Mouse (Mus musculus): ENCODE measurements at regions not wholly inside any gene's neighbourhood (a gene's known extent, or its start where the extent isn't known, plus 50 kb on each side); places are given as distances from the start of the nearest gene placed in this dataset.

- H3K27ac ChIP-seq (ENCODE audit: control insufficient read depth, insufficient read depth, low read depth, low read length): no peak overlapping the region
- no peak overlapping the region for H3K4me3 ChIP-seq (ENCODE audit: control insufficient read depth, low read depth, low read length)
- TF ChIP-seq CTCF (IDR thresholded peaks at IDR 0.05; ENCODE audit: control insufficient read depth, insufficient read depth, insufficient replicate concordance, low read depth, low read length) (no peak), POLR2A (IDR thresholded peaks at IDR 0.05; ENCODE audit: control insufficient read depth, low read depth, low read length) (no peak)
- no peaks in the 10 kb centered on the region for H3K4me1 ChIP-seq (ENCODE audit: control insufficient read depth, insufficient read depth, low read length)
- no peaks in the 10 kb centered on the region for H3K36me3 ChIP-seq (ENCODE audit: control insufficient read depth, insufficient read depth, low read length)
- H3K27me3 ChIP-seq (ENCODE audit: control insufficient read depth, insufficient read depth, low read length): no peaks in the 10 kb centered on the region
These were observed 421.4 kb upstream of the Fam19a5 start for GRCm38 (mm10) chr15:87122656-87123055.

GRCm38 (mm10) chr15:87125427-87126148 is 418.5 kb upstream of the Fam19a5 start:
- no peak overlapping the region for H3K4me3 ChIP-seq (ENCODE audit: control insufficient read depth, low read depth, low read length)
- no peaks in the 10 kb centered on the region for H3K36me3 ChIP-seq (ENCODE audit: control insufficient read depth, insufficient read depth, low read length)
- TF ChIP-seq CTCF (IDR thresholded peaks at IDR 0.05; ENCODE audit: control insufficient read depth, insufficient read depth, insufficient replicate concordance, low read depth, low read length) (no peak), POLR2A (IDR thresholded peaks at IDR 0.05; ENCODE audit: control insufficient read depth, low read depth, low read length) (no peak)
- H3K27ac ChIP-seq (ENCODE audit: control insufficient read depth, insufficient read depth, low read depth, low read length): no peak overlapping the region
- H3K27me3 ChIP-seq (ENCODE audit: control insufficient read depth, insufficient read depth, low read length): no peaks in the 10 kb centered on the region
- no peaks in the 10 kb centered on the region for H3K4me1 ChIP-seq (ENCODE audit: control insufficient read depth, insufficient read depth, low read length)

DNA sequence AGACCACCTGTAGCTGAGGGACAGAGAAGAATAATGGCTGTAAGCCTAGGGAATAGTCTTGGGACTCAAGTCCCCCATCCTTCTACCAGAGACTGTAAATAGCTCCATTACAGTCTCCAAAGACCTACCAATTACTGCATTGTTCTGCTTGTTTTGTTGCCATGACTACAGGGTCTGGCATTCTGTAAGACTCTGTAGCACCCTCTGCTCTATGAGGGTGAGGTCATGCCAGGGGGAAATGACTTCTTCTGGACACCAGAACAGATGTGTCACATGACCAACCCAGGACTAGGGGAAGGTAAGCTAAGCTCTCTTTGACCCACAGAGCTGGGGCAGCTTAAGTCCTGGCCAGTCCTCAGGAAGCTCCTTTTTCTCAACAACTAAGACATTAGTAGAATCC is 405.2 kb upstream of the Fam19a5 start:
- Histone ChIP-seq H3K27me3 (ENCODE audit: control insufficient read depth, insufficient read depth, low read length) (no peaks in the 10 kb centered on the region), H3K4me3 (ENCODE audit: control insufficient read depth, low read depth, low read length) (no peak overlapping the region), H3K27ac (ENCODE audit: control insufficient read depth, insufficient read depth, low read depth, low read length) (no peak overlapping the region), H3K36me3 (ENCODE audit: control insufficient read depth, insufficient read depth, low read length) (no peaks in the 10 kb centered on the region), H3K4me1 (ENCODE audit: control insufficient read depth, insufficient read depth, low read length) (no peaks in the 10 kb centered on the region)
- TF ChIP-seq CTCF (IDR thresholded peaks at IDR 0.05; ENCODE audit: control insufficient read depth, insufficient read depth, insufficient replicate concordance, low read depth, low read length) (no peak), POLR2A (IDR thresholded peaks at IDR 0.05; ENCODE audit: control insufficient read depth, low read depth, low read length) (no peak)

- Histone ChIP-seq H3K36me3 (ENCODE audit: control insufficient read depth, insufficient read depth, low read length) (no peaks in the 10 kb centered on the region), H3K4me1 (ENCODE audit: control insufficient read depth, insufficient read depth, low read length) (no peaks in the 10 kb centered on the region), H3K4me3 (ENCODE audit: control insufficient read depth, low read depth, low read length) (no peak overlapping the region), H3K27ac (ENCODE audit: control insufficient read depth, insufficient read depth, low read depth, low read length) (no peak overlapping the region), H3K27me3 (ENCODE audit: control insufficient read depth, insufficient read depth, low read length) (no peaks in the 10 kb centered on the region)
- no peak for TF ChIP-seq CTCF (IDR thresholded peaks at IDR 0.05; ENCODE audit: control insufficient read depth, insufficient read depth, insufficient replicate concordance, low read depth, low read length)
- no peak for TF ChIP-seq POLR2A (IDR thresholded peaks at IDR 0.05; ENCODE audit: control insufficient read depth, low read depth, low read length)
These were observed 375.0 kb upstream of the Fam19a5 start for GRCm38 (mm10) chr15:87169136-87169535.

DNA sequence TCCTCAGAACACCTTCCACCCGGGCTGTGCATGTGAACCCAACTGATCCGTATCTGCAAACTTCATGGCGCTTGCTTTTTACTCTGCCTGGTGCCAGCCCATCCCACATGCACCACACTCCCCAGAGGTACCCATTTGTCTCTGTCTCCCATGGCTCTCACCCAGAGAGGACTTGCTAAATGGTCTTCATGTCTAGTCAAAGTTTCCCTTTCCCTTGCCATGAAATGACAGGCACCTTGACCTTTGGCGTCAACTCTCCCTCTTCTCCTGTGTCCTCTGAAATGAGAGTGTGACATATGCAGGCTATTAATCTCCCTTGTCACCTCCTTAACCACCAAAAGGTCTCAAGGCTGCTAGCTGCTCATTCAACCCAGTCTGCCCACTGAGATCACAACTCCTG is 373.2 kb upstream of the Fam19a5 start:
- H3K27ac ChIP-seq (ENCODE audit: control insufficient read depth, insufficient read depth, low read depth, low read length): no peak overlapping the region
- H3K36me3 ChIP-seq (ENCODE audit: control insufficient read depth, insufficient read depth, low read length): no peaks in the 10 kb centered on the region
- TF ChIP-seq CTCF (IDR thresholded peaks at IDR 0.05; ENCODE audit: control insufficient read depth, insufficient read depth, insufficient replicate concordance, low read depth, low read length): no peak
- TF ChIP-seq POLR2A (IDR thresholded peaks at IDR 0.05; ENCODE audit: control insufficient read depth, low read depth, low read length): no peak
- no peak overlapping the region for H3K4me3 ChIP-seq (ENCODE audit: control insufficient read depth, low read depth, low read length)
- H3K27me3 ChIP-seq (ENCODE audit: control insufficient read depth, insufficient read depth, low read length): no peaks in the 10 kb centered on the region
- H3K4me1 ChIP-seq (ENCODE audit: control insufficient read depth, insufficient read depth, low read length): no peaks in the 10 kb centered on the region

- Histone ChIP-seq H3K36me3 (ENCODE audit: control insufficient read depth, insufficient read depth, low read length) (no peaks in the 10 kb centered on the region), H3K27ac (ENCODE audit: control insufficient read depth, insufficient read depth, low read depth, low read length) (no peak overlapping the region), H3K4me1 (ENCODE audit: control insufficient read depth, insufficient read depth, low read length) (no peaks in the 10 kb centered on the region), H3K4me3 (ENCODE audit: control insufficient read depth, low read depth, low read length) (no peak overlapping the region), H3K27me3 (ENCODE audit: control insufficient read depth, insufficient read depth, low read length) (no peaks in the 10 kb centered on the region)
- TF ChIP-seq CTCF (IDR thresholded peaks at IDR 0.05; ENCODE audit: control insufficient read depth, insufficient read depth, insufficient replicate concordance, low read depth, low read length) (no peak), POLR2A (IDR thresholded peaks at IDR 0.05; ENCODE audit: control insufficient read depth, low read depth, low read length) (no peak)
These were observed 371.0 kb upstream of the Fam19a5 start for GRCm38 (mm10) chr15:87173096-87173495.

DNA sequence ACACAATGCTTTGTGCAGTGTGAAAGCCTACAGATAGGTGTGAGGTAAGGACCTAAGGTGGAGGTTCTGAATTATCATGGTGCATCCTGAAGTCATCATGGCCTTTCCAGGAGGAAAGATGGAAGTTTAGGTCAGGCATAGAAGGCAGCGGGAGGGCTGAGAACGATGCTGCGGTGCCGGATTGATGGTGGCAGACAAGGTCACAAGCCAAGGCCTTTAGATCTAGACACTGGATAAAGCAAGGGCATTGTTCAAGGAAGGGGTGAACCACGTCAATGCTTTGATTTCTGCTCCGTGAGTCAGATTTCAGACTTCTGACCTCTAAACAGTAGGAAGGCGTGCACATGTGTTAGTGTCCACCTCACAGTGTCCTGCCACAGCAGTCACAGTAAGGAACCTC is 365.5 kb upstream of the Fam19a5 start:
- TF ChIP-seq CTCF (IDR thresholded peaks at IDR 0.05; ENCODE audit: control insufficient read depth, insufficient read depth, insufficient replicate concordance, low read depth, low read length) (no peak), POLR2A (IDR thresholded peaks at IDR 0.05; ENCODE audit: control insufficient read depth, low read depth, low read length) (no peak)
- Histone ChIP-seq H3K4me3 (ENCODE audit: control insufficient read depth, low read depth, low read length) (no peak overlapping the region), H3K27me3 (ENCODE audit: control insufficient read depth, insufficient read depth, low read length) (no peaks in the 10 kb centered on the region)

More for the DNA sequence above, 365.5 kb upstream of the Fam19a5 start:
- Histone ChIP-seq H3K4me1 (ENCODE audit: control insufficient read depth, insufficient read depth, low read length) (no peaks in the 10 kb centered on the region; the same call in 1 of the 2 replicates), H3K27ac (ENCODE audit: control insufficient read depth, insufficient read depth, low read depth, low read length) (no peak overlapping the region), H3K36me3 (ENCODE audit: control insufficient read depth, insufficient read depth, low read length) (no peaks in the 10 kb centered on the region)

Measured in testis, adult 2 months (tissue).